Mouse (Mus musculus) cerebellum, adult (tissue): Measurements from ENCODE around the gene Noto.

ENCODE experiments used
- ATAC-seq: cut with Nextera tagmentation; 2 replicates; pipeline ENCODE4 v1.9.2; 2017; ENCODE audit warnings: mild to moderate bottlenecking, moderate library complexity, mixed read lengths; ENCODE audit not compliant: insufficient number of reproducible peaks, low FRiP score, low TSS enrichment

Noto gene

DNA sequence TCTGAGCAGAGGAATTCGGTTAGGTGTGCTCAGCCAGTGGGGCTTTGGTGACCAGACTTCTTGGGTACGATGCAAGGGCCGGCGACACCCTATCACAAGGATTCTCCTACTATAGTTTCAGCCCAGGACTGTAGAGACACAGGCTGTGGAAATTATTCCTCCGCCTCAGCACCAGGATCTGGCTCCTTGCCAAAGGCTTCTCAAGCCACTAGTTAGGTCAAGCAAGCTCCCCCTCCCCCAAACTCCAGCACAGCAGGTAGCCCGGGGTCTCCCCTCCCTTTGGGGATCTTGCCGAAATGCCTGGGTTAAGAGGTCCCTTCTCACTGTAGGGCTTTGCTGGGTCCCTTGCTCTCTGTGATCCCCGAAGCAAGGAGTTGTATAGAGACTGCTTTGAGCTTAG lies 48.3 kb downstream of the Noto start:
- ATAC-seq: no peak

GRCm38 (mm10) chr6:85472542-85472941 lies 48.9 kb downstream of the Noto start:
- no peak for ATAC-seq

GRCm38 (mm10) chr6:85475581-85475980 lies 51.9 kb downstream of the Noto start:
- no peak for ATAC-seq

DNA sequence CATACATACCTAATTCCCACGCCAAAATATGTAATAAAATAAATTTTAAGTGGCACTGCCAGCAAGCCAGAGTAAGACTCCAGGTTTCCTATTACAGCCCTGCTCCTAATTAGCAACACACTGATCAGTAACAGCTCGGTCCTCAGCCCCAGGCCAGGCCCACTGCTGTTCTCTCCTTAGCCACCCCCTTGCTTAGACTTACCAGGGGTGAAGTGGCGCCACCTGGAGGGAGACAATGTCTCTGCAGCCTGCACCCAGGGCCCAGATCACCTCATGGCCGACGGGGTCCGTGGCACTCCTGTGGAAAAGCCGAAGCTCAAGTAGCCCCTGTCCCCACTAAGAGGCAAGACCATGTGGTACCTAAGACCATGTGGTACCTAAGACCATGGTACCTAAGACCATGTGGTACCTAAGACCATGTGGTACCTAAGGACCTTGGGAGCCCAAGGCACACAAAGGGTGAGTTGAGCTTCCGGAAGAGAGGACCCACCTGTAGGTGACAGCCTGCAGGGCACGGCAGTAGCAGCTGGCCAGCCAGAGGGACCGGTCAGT lies 53.8 kb downstream of the Noto start:
- no peak for ATAC-seq

DNA sequence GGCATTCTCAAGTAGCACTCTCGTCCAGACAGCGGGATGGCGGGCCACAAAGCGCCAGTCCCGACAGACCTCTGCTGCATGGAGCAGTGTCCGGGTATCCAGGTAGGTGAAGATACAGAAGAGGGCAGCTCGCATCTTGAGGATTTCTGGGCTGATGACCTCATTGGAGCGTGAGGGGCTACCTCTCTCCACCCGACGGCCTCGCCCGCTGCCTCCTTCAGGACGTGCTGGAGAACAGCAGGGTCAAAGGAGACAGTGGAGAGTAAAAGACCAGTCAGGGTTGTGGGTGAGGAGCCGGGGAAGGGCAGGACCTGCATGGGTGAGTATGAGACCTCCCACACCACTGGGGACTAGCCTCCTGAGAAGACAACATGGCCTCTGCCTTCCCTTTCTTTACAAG lies 54.7 kb downstream of the Noto start:
- ATAC-seq: no peak
